Mouse (Mus musculus) thymus, postnatal 25 days (tissue): ENCODE data around the gene Milr1.

Experiments used
- DNase-seq: peaks from one replicate; pipeline ENCODE4 v3.0.0; 2022

Milr1 gene

DNA sequence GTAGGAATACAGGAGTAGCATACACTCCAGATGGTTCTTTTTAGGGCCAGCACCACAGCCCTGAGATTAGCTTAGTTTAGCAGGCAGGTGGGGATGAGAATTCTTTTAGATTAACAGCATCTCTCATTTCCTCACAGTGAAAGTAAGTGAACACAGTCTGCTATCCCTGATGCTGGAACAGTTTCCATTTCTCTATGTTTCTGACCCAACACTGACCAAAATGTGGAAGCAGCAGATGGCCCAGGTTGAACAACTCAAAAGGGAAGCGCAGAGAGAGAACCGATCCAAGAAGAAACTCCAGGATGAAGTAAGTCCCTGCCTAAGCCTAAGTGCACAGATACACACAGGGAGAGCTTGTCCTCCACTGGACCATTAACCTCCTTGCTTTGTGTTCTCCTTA is 64.3 kb downstream of the Milr1 start:
- DNase-seq = no peak

DNA sequence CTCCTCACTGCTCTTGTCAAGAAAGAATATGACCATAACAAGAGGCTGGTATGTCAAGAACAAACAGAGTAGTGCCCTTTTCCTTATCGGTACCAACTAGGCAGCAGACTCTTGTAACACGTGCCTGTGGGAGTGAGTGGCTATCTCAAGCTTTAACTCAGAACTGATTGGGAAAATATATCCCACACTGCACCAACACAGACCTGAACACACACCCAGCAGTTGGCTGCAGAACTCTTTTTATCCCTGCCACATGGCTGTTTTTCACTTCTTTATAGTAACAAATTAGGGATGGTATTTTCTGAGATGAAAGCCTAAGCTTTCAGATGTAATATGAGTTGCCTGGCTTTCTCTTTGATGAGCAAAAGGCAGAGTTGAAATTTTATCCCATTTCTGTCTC is 64.7 kb downstream of the Milr1 start:
- DNase-seq = no peak

DNA sequence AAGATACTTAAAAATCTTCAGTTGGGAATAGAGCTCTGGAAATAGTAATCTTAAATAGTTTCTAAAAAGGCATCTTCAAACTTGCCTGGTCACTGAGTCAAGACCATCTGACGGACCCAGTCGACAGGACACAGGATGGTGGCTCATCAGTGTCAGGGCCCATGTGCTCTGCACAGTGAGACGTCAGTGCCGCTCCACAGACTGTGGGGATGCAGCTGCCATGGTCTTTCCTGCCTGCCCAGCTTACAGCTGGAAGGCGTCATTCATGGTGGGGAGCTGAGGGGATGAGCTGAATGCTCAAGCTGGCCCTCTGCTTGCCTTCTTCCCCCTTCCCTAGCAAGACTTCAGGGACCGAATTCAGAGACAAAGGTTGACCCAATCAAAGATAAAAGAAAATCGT is 65.3 kb downstream of the Milr1 start:
- DNase-seq = no peak

DNA sequence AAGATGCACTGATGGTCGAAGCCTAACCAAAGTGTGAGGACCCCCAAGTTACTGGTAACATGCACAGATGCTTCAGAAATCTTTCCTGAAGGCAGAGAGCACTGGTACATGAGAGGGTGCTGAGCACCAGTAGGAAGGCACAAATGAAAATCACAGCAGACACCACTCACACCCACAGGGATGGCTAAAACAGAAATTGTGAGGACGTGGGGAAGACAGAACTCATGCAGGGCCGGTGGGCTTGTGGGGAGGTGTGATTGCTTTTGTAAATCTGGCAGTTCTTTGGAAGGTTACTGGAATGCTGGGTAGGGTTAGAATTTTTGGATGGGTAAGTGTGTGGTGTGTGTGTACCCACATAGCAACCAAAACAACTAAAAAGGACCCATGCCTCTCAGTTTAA is 66.1 kb downstream of the Milr1 start:
- no peak for DNase-seq

DNA sequence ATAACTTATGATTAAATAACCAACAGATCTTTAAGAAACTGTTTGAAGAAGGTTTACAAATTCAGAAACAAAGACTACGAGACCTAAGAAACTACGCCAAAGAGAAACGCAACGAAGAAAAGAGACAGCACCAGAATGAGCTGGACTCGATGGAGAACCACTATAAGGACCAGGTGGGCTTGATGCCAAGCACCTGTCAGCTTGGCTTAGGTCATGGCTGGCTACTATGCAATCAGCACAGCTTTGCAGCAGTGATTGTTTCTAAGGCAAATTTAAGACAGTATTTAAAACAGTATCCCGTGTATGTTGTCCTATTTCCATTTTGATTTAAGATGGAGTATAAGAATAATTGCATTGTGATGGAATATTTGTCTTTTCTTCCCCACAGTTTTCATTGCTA is 66.8 kb downstream of the Milr1 start:
- DNase-seq = no peak

DNA sequence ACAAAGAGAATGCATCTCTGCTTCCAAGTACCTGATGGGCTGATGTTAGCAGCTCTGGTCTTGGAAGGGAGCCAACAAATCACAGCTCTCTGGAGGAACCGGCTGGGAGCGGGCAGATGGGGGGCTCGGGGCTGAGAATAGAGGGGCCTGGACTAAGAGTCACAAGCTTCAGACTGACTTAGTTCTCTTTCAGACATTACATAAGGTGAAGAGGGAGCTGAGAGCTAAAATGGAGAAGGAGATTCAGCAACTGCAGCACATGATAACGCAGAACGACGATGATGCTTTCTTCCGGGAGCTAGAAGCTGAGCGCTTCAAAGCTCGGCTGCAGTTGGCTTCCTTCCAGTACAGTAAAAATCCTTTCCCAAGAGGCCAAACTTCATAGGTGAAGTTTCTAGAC is 67.3 kb downstream of the Milr1 start:
- DNase-seq = no peak
